Mouse (Mus musculus): ENCODE results near the gene Brd3.

Brd3 gene

GRCm38 (mm10) chr2:27471170-27471584, 36.3 kb downstream of the Brd3 start:
- no peak for DNase-seq (ENCODE audit: low spot score in 2 of 2)

- no peak for DNase-seq (ENCODE audit: low spot score in 2 of 2)
Measured at GRCm38 (mm10) chr2:27470535-27470934, 36.9 kb downstream of the Brd3 start.

- DNase-seq (ENCODE audit: low spot score in 2 of 2): no peak
Measured at GRCm38 (mm10) chr2:27469991-27470355, 37.5 kb downstream of the Brd3 start.

- no peak for DNase-seq (ENCODE audit: low spot score in 2 of 2)
Measured at GRCm38 (mm10) chr2:27469292-27469990, 38.0 kb downstream of the Brd3 start.

- no peak for DNase-seq (ENCODE audit: low spot score in 2 of 2)
Measured at GRCm38 (mm10) chr2:27462901-27463300, 44.6 kb downstream of the Brd3 start.

GRCm38 (mm10) chr2:27461881-27462660, 45.4 kb downstream of the Brd3 start:
- no peak for DNase-seq (ENCODE audit: low spot score in 2 of 2)

- no peak for DNase-seq (ENCODE audit: low spot score in 2 of 2)
Measured at GRCm38 (mm10) chr2:27460651-27461050, 46.8 kb downstream of the Brd3 start.

- no peak for DNase-seq (ENCODE audit: low spot score in 2 of 2)
Measured at GRCm38 (mm10) chr2:27460163-27460562, 47.3 kb downstream of the Brd3 start.

GRCm38 (mm10) chr2:27459735-27460134, 47.7 kb downstream of the Brd3 start:
- no peak for DNase-seq (ENCODE audit: low spot score in 2 of 2)

GRCm38 (mm10) chr2:27450226-27450625, 57.2 kb downstream of the Brd3 start:
- DNase-seq (ENCODE audit: low spot score in 2 of 2): no peak

GRCm38 (mm10) chr2:27447782-27448181, 59.7 kb downstream of the Brd3 start:
- no peak for DNase-seq (ENCODE audit: low spot score in 2 of 2)

- no peak for DNase-seq (ENCODE audit: low spot score in 2 of 2)
Measured at GRCm38 (mm10) chr2:27446812-27447211, 60.6 kb downstream of the Brd3 start.

- no peak for DNase-seq (ENCODE audit: low spot score in 2 of 2)
Measured at GRCm38 (mm10) chr2:27445910-27446309, 61.6 kb downstream of the Brd3 start.

GRCm38 (mm10) chr2:27443450-27443708, 64.1 kb downstream of the Brd3 start:
- DNase-seq (ENCODE audit: low spot score in 2 of 2): no peak

GRCm38 (mm10) chr2:27442708-27443449, 64.6 kb downstream of the Brd3 start:
- peak in 1 of 2 experiments; percentile 29 for DNase-seq (ENCODE audit: low spot score in 2 of 2)

- peak; percentile 95 to 97 for DNase-seq (ENCODE audit: low spot score in 2 of 2)
Measured at GRCm38 (mm10) chr2:27441767-27442707, 65.4 kb downstream of the Brd3 start, which contains the start of gene Brd3os. Brd3os (plus strand) TSS chr2:27442324.

- no peak for DNase-seq (ENCODE audit: low spot score in 2 of 2)
Measured at GRCm38 (mm10) chr2:27438281-27438680, 69.2 kb downstream of the Brd3 start.

- no peak for DNase-seq (ENCODE audit: low spot score in 2 of 2)
Measured at GRCm38 (mm10) chr2:27437876-27438275, 69.6 kb downstream of the Brd3 start.

- DNase-seq (ENCODE audit: low spot score in 2 of 2): no peak
Measured at GRCm38 (mm10) chr2:27432599-27432998, 74.9 kb downstream of the Brd3 start.

GRCm38 (mm10) chr2:27430621-27431020, 76.8 kb downstream of the Brd3 start:
- peak; percentile 64 to 75 for DNase-seq (ENCODE audit: low spot score in 2 of 2)

GRCm38 (mm10) chr2:27428071-27428470, 79.4 kb downstream of the Brd3 start:
- peak; percentile 62 to 63 for DNase-seq (ENCODE audit: low spot score in 2 of 2)
